Mouse (Mus musculus): ENCODE data around the gene Atp2b4. TPM values are rescaled to one million over a fixed set of nuclear protein-coding genes. Genes with fewer than 3 reads are reported as not detected.

Gene Atp2b4
- polyA plus RNA-seq, 1 experiment from 2014 or later = 25.3 TPM

DNA sequence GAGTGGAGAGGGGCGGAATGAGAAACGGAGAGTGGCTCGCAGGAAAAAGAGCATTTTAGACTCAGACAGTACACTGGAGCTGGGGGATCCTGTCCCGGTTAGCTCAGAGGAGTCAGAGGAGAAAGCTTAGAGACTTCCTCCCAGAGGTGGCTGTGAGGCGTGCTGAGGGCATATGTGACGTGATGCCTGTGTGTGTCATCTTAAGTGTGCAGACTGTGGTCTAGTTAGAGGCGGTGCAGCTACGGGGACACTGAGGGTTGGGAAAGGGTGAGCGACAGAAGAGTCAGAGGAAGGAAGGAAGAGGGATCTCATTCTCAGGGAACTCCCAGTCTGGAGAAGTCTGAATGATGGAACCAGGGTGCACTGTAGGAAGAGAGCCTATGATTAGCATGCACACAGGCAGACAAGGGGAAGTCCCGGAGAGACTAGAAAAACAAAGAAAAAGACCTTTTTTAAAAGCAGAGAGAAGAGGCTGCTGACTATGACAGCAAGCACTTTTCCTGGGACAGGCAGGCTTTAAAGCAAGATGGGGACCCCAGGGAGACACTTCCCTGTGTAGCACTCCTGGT lies 28.9 kb downstream of the Atp2b4 start:
- H3K27me3 ChIP-seq = no peaks in the 10 kb centered on the region
- WGBS = 68% methylated on average over 10 of the region's 10 CpGs
- H3K9me3 ChIP-seq = no peaks in the 10 kb centered on the region

DNA sequence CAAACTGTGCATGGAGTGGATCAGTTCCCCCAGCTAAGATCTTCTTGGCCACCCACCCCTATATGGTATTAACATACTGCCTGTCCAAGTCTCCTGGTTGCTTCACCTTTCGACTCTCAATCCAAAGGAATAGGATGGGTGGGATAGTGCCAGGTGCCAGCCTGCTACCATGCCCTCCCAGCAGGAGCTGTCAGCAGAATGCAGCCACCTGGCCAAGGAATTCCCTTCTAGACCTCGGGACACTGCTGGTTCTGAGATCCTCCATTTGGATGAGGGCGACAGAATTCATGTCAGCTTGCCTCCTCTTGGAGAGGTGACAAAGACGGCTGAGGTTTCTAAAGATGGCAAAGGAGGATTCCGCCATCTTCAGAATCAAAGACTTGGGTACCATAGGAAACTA lies 32.8 kb downstream of the Atp2b4 start:
- no peak for ATAC-seq (ENCODE audit: insufficient number of reproducible peaks, insufficient read depth, low FRiP score, low TSS enrichment, low read depth)
- Histone ChIP-seq H3K4me3 (no peak overlapping the region), H3K36me3 (peaks cover 13% of the 10 kb centered on the region), H3K4me1 (peaks cover 47% of the 10 kb centered on the region), H3K9ac (no peak overlapping the region), H3K9me3 (no peaks in the 10 kb centered on the region), H3K4me2 (no peak overlapping the region), H3K27ac (peak overlapping the region; percentile 86), H3K27me3 (no peaks in the 10 kb centered on the region)
- 91% methylated on average over 5 of the region's 5 CpGs for WGBS

More for the DNA sequence above, 28.9 kb downstream of the Atp2b4 start:
- H3K4me3 ChIP-seq = no peak overlapping the region
- H3K9ac ChIP-seq = no peak overlapping the region
- H3K4me1 ChIP-seq = peaks cover 20% of the 10 kb centered on the region
- peaks cover 13% of the 10 kb centered on the region for H3K36me3 ChIP-seq
- no peak overlapping the region for H3K4me2 ChIP-seq
- ATAC-seq (ENCODE audit: insufficient number of reproducible peaks, insufficient read depth, low FRiP score, low TSS enrichment, low read depth) = no peak
- H3K27ac ChIP-seq = no peak overlapping the region

DNA sequence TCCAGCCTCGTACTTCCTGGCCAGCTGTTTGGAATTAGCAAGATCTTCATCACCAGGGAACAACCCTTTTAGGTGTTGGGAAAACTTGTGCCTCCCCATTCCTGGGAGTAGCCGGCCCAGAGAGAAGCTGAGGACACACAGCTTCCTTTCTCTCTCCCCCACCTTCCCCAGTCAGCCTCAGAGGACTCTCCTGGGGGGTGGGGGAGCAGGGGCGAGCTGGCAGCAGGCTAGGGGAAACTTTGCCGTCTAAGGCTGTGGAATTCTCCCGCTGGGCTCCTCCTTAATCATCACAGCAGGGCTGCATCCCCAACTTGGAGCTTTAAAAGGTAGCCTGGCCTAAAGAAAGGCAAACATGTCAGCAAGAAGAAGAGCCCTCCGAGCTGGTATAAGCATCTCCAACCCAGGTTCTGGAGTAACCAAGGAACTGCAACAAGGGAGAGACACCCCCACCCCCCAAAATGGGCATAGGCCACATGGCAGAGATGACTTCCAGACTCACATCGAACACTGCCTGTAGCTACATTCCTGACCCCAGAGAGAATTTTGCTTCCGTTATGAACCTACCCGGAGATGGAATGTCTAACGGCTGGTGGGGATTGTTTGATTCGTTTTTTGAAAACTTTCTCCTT lies 33.8 kb downstream of the Atp2b4 start:
- no peaks in the 10 kb centered on the region for H3K27me3 ChIP-seq
- peaks cover 13% of the 10 kb centered on the region for H3K36me3 ChIP-seq
- H3K4me2 ChIP-seq = no peak overlapping the region
- H3K9me3 ChIP-seq = no peaks in the 10 kb centered on the region
- peak overlapping the region; percentile 86 for H3K27ac ChIP-seq
- no peak for ATAC-seq (ENCODE audit: insufficient number of reproducible peaks, insufficient read depth, low FRiP score, low TSS enrichment, low read depth)
- H3K4me3 ChIP-seq = no peak overlapping the region
- 6% methylated on average over 11 of the region's 11 CpGs for WGBS
- peaks cover 52% of the 10 kb centered on the region for H3K4me1 ChIP-seq
- no peak overlapping the region; the same call in 1 of the 2 replicates for H3K9ac ChIP-seq

DNA sequence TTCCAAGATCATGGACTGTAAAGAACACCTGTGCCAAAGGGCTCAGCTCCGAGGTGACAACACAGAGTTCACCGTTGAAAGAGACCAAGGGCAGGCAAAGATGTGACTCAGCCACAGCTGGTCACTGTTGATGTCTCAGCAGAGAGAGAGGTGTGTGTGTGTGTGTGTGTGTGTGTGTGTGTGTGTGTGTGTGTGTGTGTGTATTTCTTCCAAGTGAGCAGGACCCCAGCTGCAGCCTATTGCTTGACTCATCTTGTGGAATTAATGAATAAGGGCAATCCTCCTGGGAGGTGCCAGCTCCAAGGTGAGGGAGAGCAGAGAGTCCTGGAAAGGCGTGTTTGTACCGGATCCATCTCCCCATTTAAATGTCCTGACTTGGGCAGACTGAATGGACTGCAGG lies 35.5 kb downstream of the Atp2b4 start:
- H3K9ac ChIP-seq = no peak overlapping the region
- no peak overlapping the region for H3K4me3 ChIP-seq
- 60% methylated on average over 4 of the region's 4 CpGs for WGBS
- no peaks in the 10 kb centered on the region for H3K27me3 ChIP-seq
- no peak overlapping the region for H3K27ac ChIP-seq
- H3K36me3 ChIP-seq = peaks cover 13% of the 10 kb centered on the region
- H3K4me2 ChIP-seq = no peak overlapping the region
- H3K4me1 ChIP-seq = peaks cover 59% of the 10 kb centered on the region
- ATAC-seq (ENCODE audit: insufficient number of reproducible peaks, insufficient read depth, low FRiP score, low TSS enrichment, low read depth) = no peak
- H3K9me3 ChIP-seq = no peaks in the 10 kb centered on the region

DNA sequence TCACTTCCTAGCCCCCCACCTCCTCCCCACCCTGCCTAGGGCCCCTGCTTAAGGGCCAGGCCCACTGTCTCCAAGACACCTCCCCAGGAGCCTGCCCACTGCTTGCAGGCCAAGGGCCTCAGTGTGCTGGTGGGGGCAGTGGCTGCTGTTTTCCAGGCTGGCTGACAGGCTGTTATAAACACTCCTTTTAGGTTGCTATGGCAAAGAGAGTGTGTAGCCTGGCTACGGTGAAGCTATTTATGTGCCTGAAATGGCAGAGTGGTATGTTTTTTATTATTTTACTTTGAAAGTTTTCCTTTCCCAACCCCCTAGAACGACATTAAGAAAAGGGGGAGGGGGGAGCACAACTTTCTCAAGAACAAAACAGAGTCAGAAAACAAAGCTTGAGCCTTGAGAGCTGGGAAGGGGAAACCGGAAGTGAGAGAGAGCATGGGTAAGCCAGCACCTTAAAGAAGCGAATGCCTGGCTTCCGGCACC lies 37.9 kb downstream of the Atp2b4 start:
- Histone ChIP-seq H3K4me3 (no peak overlapping the region), H3K4me2 (no peak overlapping the region), H3K4me1 (peaks cover 58% of the 10 kb centered on the region), H3K36me3 (no peaks in the 10 kb centered on the region), H3K27ac (peak overlapping the region; percentile 70), H3K9ac (no peak overlapping the region), H3K9me3 (no peaks in the 10 kb centered on the region), H3K27me3 (no peaks in the 10 kb centered on the region)
- peak; percentile 54; the same call in 1 of the 2 replicates for ATAC-seq (ENCODE audit: insufficient number of reproducible peaks, insufficient read depth, low FRiP score, low TSS enrichment, low read depth)
- 35% methylated on average over 5 of the region's 5 CpGs for WGBS

DNA sequence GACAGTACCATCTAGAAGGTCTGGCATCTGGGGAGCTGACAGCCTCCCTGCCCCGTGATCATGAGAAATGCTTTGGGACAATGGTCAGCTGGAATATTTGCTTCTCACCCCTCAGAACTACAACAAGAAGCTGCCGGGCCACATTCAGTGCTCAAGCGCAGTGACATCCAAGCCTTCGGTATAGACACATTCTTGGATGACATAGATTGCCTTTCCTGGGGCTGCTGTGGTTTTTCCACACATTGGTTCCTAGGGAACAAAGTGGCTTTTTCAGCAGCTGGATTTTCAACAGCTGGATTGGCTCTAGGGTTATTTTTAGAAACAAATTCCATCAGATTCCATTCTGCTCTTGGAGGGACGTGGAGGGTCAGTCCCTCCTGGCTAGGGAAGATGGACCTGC lies 39.6 kb downstream of the Atp2b4 start:
- WGBS = 43% methylated on average over 5 of the region's 5 CpGs

DNA sequence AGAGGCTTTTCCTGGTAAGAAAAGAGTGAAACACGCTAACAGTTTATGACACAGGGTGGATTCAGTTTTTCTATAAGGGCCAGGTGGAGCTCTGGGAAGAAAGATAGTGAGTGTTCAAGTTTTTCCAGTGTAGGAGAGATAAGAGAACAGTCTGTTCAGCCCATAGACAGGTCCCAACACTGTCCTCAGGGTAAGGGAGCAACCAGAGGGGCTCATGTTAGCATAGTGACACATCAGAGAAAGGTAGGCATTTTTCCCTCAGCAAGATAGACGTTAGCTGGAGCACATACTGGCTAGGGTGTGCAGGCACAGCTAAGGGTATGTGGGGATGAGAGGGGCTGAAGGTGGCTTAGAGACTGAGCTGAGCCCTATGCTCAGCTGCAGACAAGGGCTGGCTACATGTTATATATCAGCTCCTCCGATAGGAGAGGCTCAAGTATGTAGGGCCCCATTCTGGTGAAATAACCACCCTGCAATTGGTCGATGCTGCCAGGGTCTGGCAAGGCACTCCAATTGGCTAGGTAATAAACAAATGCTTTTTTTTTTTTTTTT lies 46.4 kb downstream of the Atp2b4 start:
- no peak for ATAC-seq (ENCODE audit: insufficient number of reproducible peaks, insufficient read depth, low FRiP score, low TSS enrichment, low read depth)
- Histone ChIP-seq H3K9ac (no peak overlapping the region), H3K4me1 (peaks cover under 1% of the 10 kb centered on the region), H3K4me3 (no peak overlapping the region), H3K27me3 (no peaks in the 10 kb centered on the region), H3K27ac (no peak overlapping the region), H3K36me3 (peaks cover 12% of the 10 kb centered on the region), H3K4me2 (no peak overlapping the region), H3K9me3 (no peaks in the 10 kb centered on the region)
- WGBS = 81% methylated on average over 4 of the region's 4 CpGs

More for the DNA sequence above, 39.6 kb downstream of the Atp2b4 start:
- Histone ChIP-seq H3K4me2 (no peak overlapping the region), H3K4me3 (no peak overlapping the region), H3K9me3 (no peaks in the 10 kb centered on the region), H3K36me3 (no peaks in the 10 kb centered on the region), H3K4me1 (peaks cover 41% of the 10 kb centered on the region), H3K27ac (peak overlapping the region; percentile 16; the same call in 1 of the 2 replicates), H3K9ac (no peak overlapping the region), H3K27me3 (no peaks in the 10 kb centered on the region)
- ATAC-seq (ENCODE audit: insufficient number of reproducible peaks, insufficient read depth, low FRiP score, low TSS enrichment, low read depth) = no peak

DNA sequence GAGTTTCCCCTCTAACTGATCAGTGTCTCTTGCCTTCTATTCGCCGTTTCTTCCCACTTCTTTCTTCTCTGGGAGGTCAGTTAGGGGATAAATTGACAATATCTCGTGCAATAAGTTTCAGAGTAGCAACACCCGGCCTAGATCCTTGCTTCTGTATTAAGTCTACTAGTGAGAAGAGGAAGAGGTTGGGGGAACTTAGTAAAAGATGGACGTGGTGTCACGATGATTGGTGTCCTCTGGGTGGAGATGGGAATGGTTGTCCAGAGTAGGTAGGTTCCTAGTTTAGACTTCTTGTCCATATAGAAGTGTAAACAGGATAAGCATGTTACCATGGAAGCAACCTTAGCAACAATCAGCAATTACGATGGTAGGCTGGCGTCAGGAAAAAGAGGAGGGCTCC lies 47.5 kb downstream of the Atp2b4 start:
- no peak for ATAC-seq (ENCODE audit: insufficient number of reproducible peaks, insufficient read depth, low FRiP score, low TSS enrichment, low read depth)
- Histone ChIP-seq H3K4me2 (no peak overlapping the region), H3K4me3 (no peak overlapping the region), H3K27ac (no peak overlapping the region), H3K9me3 (no peaks in the 10 kb centered on the region), H3K4me1 (peaks cover 11% of the 10 kb centered on the region), H3K27me3 (no peaks in the 10 kb centered on the region), H3K36me3 (peaks cover 12% of the 10 kb centered on the region), H3K9ac (no peak overlapping the region)
- WGBS = 90% methylated on average over 8 of the region's 8 CpGs

DNA sequence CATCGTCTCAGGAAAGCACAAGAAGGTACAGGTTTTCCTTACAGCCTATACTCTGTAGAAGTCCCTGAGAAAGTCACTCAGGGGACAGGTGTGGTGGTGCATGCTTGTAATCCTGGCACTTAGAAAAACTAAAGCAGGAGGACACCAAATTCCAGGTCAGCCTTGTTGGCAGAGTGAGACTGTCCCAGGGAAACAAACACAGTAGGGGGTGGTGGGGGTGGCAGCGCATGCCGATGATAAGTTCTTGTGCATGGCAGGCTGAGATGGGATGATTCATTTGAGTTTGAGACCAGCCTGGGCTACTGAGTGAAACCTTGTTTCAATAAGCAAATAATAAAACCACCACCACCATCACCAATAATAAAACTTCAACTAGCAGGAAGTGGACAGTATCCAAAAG lies 49.2 kb downstream of the Atp2b4 start:
- Histone ChIP-seq H3K36me3 (peaks cover 12% of the 10 kb centered on the region), H3K4me1 (peaks cover 22% of the 10 kb centered on the region), H3K27ac (no peak overlapping the region), H3K9me3 (no peaks in the 10 kb centered on the region), H3K9ac (no peak overlapping the region), H3K27me3 (no peaks in the 10 kb centered on the region), H3K4me2 (no peak overlapping the region), H3K4me3 (no peak overlapping the region)
- WGBS = 87% methylated on average over 3 of the region's 3 CpGs
- ATAC-seq (ENCODE audit: insufficient number of reproducible peaks, insufficient read depth, low FRiP score, low TSS enrichment, low read depth) = no peak

DNA sequence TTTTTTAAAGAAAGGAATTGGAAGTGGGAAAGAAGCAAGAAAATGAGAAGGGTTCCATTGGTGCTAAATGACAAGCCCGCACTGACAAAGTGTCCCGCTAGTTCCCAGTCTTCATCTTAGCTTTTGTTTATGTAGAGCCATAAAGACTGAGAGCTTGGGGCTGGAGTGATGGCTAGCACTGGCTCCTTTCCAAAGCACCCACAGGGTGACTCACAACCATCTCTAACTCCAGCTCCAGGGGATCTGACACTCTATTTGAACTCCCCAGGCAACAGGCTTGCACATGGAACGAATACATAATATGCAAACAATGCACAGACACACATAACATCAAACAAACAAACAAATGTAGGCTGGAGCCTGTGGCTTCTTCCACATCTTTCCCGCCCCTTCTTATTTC lies 50.9 kb downstream of the Atp2b4 start:
- 83% methylated on average over 4 of the region's 4 CpGs for WGBS
- no peak overlapping the region for H3K27ac ChIP-seq
- H3K9me3 ChIP-seq = no peaks in the 10 kb centered on the region
- H3K9ac ChIP-seq = no peak overlapping the region
- ATAC-seq (ENCODE audit: insufficient number of reproducible peaks, insufficient read depth, low FRiP score, low TSS enrichment, low read depth) = no peak
- no peak overlapping the region for H3K4me3 ChIP-seq
- H3K36me3 ChIP-seq = peaks cover 12% of the 10 kb centered on the region
- H3K4me1 ChIP-seq = peaks cover 39% of the 10 kb centered on the region
- no peaks in the 10 kb centered on the region for H3K27me3 ChIP-seq
- H3K4me2 ChIP-seq = no peak overlapping the region

DNA sequence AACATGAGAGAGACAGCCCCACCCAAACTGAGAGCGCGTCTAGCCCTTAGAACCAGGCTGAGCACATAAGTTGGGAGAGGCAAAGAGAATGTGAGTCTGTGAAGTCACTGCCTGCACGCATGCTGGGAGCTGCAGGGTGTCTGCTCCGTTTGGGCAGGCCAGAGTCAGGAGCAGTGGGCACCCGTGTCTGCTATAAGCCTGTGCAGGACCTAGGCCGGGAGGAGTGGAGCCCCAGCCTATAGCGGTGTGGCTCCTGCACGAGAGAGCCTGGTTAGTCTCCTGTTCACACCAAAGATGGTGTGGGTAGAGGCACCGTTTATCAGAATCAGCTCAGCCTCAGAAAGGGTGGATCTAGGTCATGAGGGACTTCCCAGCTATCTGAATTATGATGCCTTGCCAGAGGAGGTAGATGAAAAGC lies 55.8 kb downstream of the Atp2b4 start:
- Histone ChIP-seq H3K27ac (peak overlapping the region; percentile 96), H3K27me3 (no peaks in the 10 kb centered on the region), H3K9me3 (no peaks in the 10 kb centered on the region), H3K4me2 (peak overlapping the region; percentile 46), H3K4me3 (no peak overlapping the region), H3K9ac (peak overlapping the region; percentile 61; the same call in 1 of the 2 replicates), H3K4me1 (peaks cover 81% of the 10 kb centered on the region), H3K36me3 (no peaks in the 10 kb centered on the region)
- WGBS = 25% methylated on average over 9 of the region's 9 CpGs
- ATAC-seq (ENCODE audit: insufficient number of reproducible peaks, insufficient read depth, low FRiP score, low TSS enrichment, low read depth) = peak; percentile 56

DNA sequence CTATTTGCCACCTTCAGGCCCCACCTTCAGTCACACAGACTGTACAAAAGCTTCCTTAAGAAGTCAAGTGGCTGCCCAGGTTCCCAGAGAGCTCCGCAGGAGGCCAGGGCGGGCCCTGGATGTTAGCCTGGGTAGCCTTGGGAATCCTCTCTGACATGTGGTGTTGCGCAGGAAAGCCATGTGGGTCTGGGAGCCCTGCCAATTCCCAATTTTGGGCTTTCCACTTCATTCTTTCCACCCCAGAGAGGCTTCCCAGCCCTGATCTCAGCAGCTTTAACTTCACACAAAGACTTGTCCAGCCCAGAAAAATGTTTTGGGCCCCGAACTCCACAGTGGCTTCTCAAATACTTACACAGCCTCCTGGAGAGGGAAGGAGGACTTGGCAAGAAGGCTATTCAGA lies 56.2 kb downstream of the Atp2b4 start:
- Histone ChIP-seq H3K27me3 (no peaks in the 10 kb centered on the region), H3K9me3 (no peaks in the 10 kb centered on the region), H3K9ac (0 out of 2 replicates have a peak overlapping the region, but pooled peaks have one; percentile 61), H3K4me2 (peak overlapping the region; percentile 46), H3K4me3 (no peak overlapping the region), H3K4me1 (peaks cover 81% of the 10 kb centered on the region), H3K36me3 (no peaks in the 10 kb centered on the region), H3K27ac (peak overlapping the region; percentile 96)
- ATAC-seq (ENCODE audit: insufficient number of reproducible peaks, insufficient read depth, low FRiP score, low TSS enrichment, low read depth) = peak; percentile 78
- 24% methylated on average over 4 of the region's 4 CpGs for WGBS

Measured in embryonic facial prominence, embryonic 13.5 days (tissue).